33 mouse cellular contexts compared by ENCODE assay signal in genomic region chr7:110002092-110002491, GRCm38 (mm10). TPM values are rescaled to one million over a fixed set of nuclear protein-coding genes. Genes with fewer than 3 reads are reported as not detected.
A peak's percentile ranks its signal among the peaks of the same experiment; 100 is the strongest.
DNase-seq lines count a peak whose midpoint lies in the region; ATAC-seq and TF ChIP-seq lines count a peak whose summit lies in the region.
"Had no signal": no experiment of that assay in that cellular context is flagged by ENCODE, and none has a peak within 500 bp of the region (broad histone marks: within the 10 kb centered on the region; RNA-seq: fewer than 3 reads in every experiment).

No protein-coding gene starts in this region.

- H3K4me1 ChIP-seq in kidney, adult 2 months (ENCODE audit: control insufficient read depth, insufficient read depth, low read length) = no peaks in the 10 kb centered on the region
- no peaks in the 10 kb centered on the region; the same call in 1 of the 2 replicates for H3K4me1 ChIP-seq in bone marrow, adult 2 months (ENCODE audit: control insufficient read depth, insufficient read depth, low read length)
- H3K4me1 ChIP-seq: forebrain, embryonic 15.5 days had no signal

- TF ChIP-seq CTCF in kidney, adult 2 months (conservative IDR thresholded peaks at IDR 0.05; ENCODE audit: insufficient read depth, insufficient read length, low read depth, low read length) = no peak
- TF ChIP-seq CTCF in bone marrow, adult 2 months (IDR thresholded peaks at IDR 0.05; ENCODE audit: control insufficient read depth, insufficient read depth, low read length) = no peak

- no peak overlapping the region for H3K27ac ChIP-seq in kidney, adult 2 months (ENCODE audit: insufficient read depth, low read depth, low read length)
- peak overlapping the region; percentile 78 for H3K27ac ChIP-seq in bone marrow, adult 2 months (ENCODE audit: control insufficient read depth, insufficient read depth, low read depth, low read length, poor library complexity)
- H3K27ac ChIP-seq: embryonic facial prominence, embryonic 12.5 days; forebrain, embryonic 10.5 days; forebrain, embryonic 15.5 days; heart, adult 2 months; hindbrain, embryonic 13.5 days; left cerebral cortex, adult 2 months; limb, embryonic 12.5 days; stomach, postnatal 0 days had no signal

- intact Hi-C loops in gastrocnemius, postnatal 36 days (cut with DNase I) = no loop called here

- peak; percentile 56 for ATAC-seq in granulocyte monocyte progenitor cell, adult 5-6 weeks (replicated peaks; ENCODE audit: poor library complexity, severe bottlenecking)
- peak; percentile 51 for ATAC-seq in neutrophil, adult 5-6 weeks (ENCODE audit: extremely low read depth, insufficient number of reproducible peaks, low FRiP score, poor library complexity, severe bottlenecking)
- ATAC-seq: forebrain, embryonic 15.5 days; intestine, embryonic 16.5 days had no signal

- no peak for TF ChIP-seq POLR2A in kidney, adult 2 months (IDR thresholded peaks at IDR 0.05; ENCODE audit: low read depth, low read length)
- no peak for TF ChIP-seq POLR2A in bone marrow, adult 2 months (IDR thresholded peaks at IDR 0.05; ENCODE audit: borderline replicate concordance, control insufficient read depth, low read depth, low read length)

- peak; percentile 7 for DNase-seq in kidney, adult 2 months
- no peak for DNase-seq in kidney, postnatal 36 days
- no peak for DNase-seq in gastrocnemius, postnatal 36 days
- no peak for DNase-seq in right cerebral cortex, postnatal 10 days (ENCODE audit: low spot score in 2 of 2)
- DNase-seq: adrenal gland, postnatal 14 days; cerebellum, adult 8-10 months; cerebellum, postnatal 25 days; embryo, embryonic 11 days; gastrocnemius, postnatal 25 days; heart, adult 2 months; heart, postnatal 4 days; kidney, adult 9 months; kidney, postnatal 10 days; layer of hippocampus, adult 9-11 months; lung, postnatal 36 days; midbrain, embryonic 14.5 days; right cerebral cortex, adult 18-20 months; thymus, adult 18-20 months; thymus, postnatal 4 days had no signal

- H3K27me3 ChIP-seq in kidney, adult 2 months (replicated peaks; ENCODE audit: control insufficient read depth, insufficient read depth, low read length) = no peaks in the 10 kb centered on the region
- H3K27me3 ChIP-seq: embryonic facial prominence, embryonic 12.5 days; forebrain, embryonic 15.5 days; heart, embryonic 12.5 days; hindbrain, embryonic 13.5 days; limb, embryonic 12.5 days; Patski had no signal

- no peaks in the 10 kb centered on the region for H3K36me3 ChIP-seq in kidney, adult 2 months (ENCODE audit: control insufficient read depth, insufficient read depth, low read length)
- H3K36me3 ChIP-seq: embryonic facial prominence, embryonic 12.5 days; forebrain, embryonic 10.5 days; forebrain, embryonic 15.5 days; G1E; heart, embryonic 12.5 days; hindbrain, embryonic 13.5 days; limb, embryonic 12.5 days had no signal

- no peak overlapping the region for H3K4me3 ChIP-seq in kidney, adult 2 months (ENCODE audit: insufficient read depth, low read depth, low read length)
- no peak overlapping the region for H3K4me3 ChIP-seq in bone marrow, adult 2 months (replicated peaks; ENCODE audit: control insufficient read depth, low read depth, low read length)
- H3K4me3 ChIP-seq: forebrain, embryonic 15.5 days; heart, adult 2 months; heart, embryonic 12.5 days had no signal

RNA-seq across cellular contexts. Expression of gene Tmem41b, which starts 15.4 kb away (rescaled TPM):
- 26.2 and 27.1 TPM in 2 replicates for polyA plus RNA-seq in kidney, adult 2 months (2012; rRNA removed)
- polyA plus RNA-seq in bone marrow, adult 2 months (2011; ENCODE audit: insufficient read depth, insufficient read length, low replicate concordance, missing spikeins) = 12.1 and 18.8 TPM in 2 replicates
- 18.8 and 30.2 TPM in 2 replicates for total RNA-seq in granulocyte monocyte progenitor cell, adult 5-6 weeks (2014; fragmentation: Nextera tagmentation)
- total RNA-seq in granulocyte monocyte progenitor cell, adult 5-6 weeks (2017) = 21.6 and 40.5 TPM in 2 replicates
- 60.0 and 64.2 TPM in 2 replicates for total RNA-seq in neutrophil, adult 5-6 weeks (2017)
- 10 to 100 TPM; 22.3 to 23.9 TPM for total RNA-seq in gastrocnemius, postnatal 36 days (2021)

RNA-seq across cellular contexts. Expression of gene Ipo7, which starts 16.0 kb away (rescaled TPM):
- 17.9 and 22.3 TPM in 2 replicates for polyA plus RNA-seq in kidney, adult 2 months (2012; rRNA removed)
- polyA plus RNA-seq in bone marrow, adult 2 months (2011; ENCODE audit: insufficient read depth, insufficient read length, low replicate concordance, missing spikeins) = 49.4 and 54.4 TPM in 2 replicates
- total RNA-seq in granulocyte monocyte progenitor cell, adult 5-6 weeks (2014; fragmentation: Nextera tagmentation) = 111 and 115 TPM in 2 replicates
- 239 and 262 TPM in 2 replicates for total RNA-seq in granulocyte monocyte progenitor cell, adult 5-6 weeks (2017)
- total RNA-seq in neutrophil, adult 5-6 weeks (2017) = 92.3 and 103 TPM in 2 replicates
- total RNA-seq in gastrocnemius, postnatal 36 days (2021) = 10 to 100 TPM; 74.3 to 79.4 TPM

RNA-seq across cellular contexts. Expression of gene Dennd5a, which starts 41.8 kb away (rescaled TPM):
- polyA plus RNA-seq in kidney, adult 2 months (2012; rRNA removed) = 66.6 and 67.6 TPM in 2 replicates
- polyA plus RNA-seq in bone marrow, adult 2 months (2011; ENCODE audit: insufficient read depth, insufficient read length, low replicate concordance, missing spikeins) = 27.2 and 54.9 TPM in 2 replicates
- 79.8 and 85.7 TPM in 2 replicates for total RNA-seq in granulocyte monocyte progenitor cell, adult 5-6 weeks (2014; fragmentation: Nextera tagmentation)
- 52.4 and 56.1 TPM in 2 replicates for total RNA-seq in granulocyte monocyte progenitor cell, adult 5-6 weeks (2017)
- total RNA-seq in neutrophil, adult 5-6 weeks (2017) = 181 and 184 TPM in 2 replicates
- total RNA-seq in gastrocnemius, postnatal 36 days (2021) = 10 to 100 TPM; 41.8 to 47.8 TPM

RNA-seq across cellular contexts. Expression of gene Zfp143, which starts 58.9 kb away (rescaled TPM):
- 7.5 and 9.4 TPM in 2 replicates for polyA plus RNA-seq in kidney, adult 2 months (2012; rRNA removed)
- 9.2 and 11.1 TPM in 2 replicates for polyA plus RNA-seq in bone marrow, adult 2 months (2011; ENCODE audit: insufficient read depth, insufficient read length, low replicate concordance, missing spikeins)
- 13.4 and 21.6 TPM in 2 replicates for total RNA-seq in granulocyte monocyte progenitor cell, adult 5-6 weeks (2014; fragmentation: Nextera tagmentation)
- 27.1 and 37.4 TPM in 2 replicates for total RNA-seq in granulocyte monocyte progenitor cell, adult 5-6 weeks (2017)
- 54.1 and 66.2 TPM in 2 replicates for total RNA-seq in neutrophil, adult 5-6 weeks (2017)
- total RNA-seq in gastrocnemius, postnatal 36 days (2021) = 1 to 10 TPM; 7.0 to 9.5 TPM
